Mouse (Mus musculus) neural tube, embryonic 11.5 days (tissue): ENCODE measurements at regions not wholly inside any gene's neighbourhood (a gene's known extent, or its start where the extent isn't known, plus 50 kb on each side); places are given as distances from the start of the nearest gene placed in this dataset.
"Not testable (repeated sequence)": the region's sequence is repeated elsewhere in the genome, so short reads cannot be mapped to it uniquely, and the experiment has no call there.

Source experiments
- ATAC-seq: fragments of 200-750 bp; cut with Nextera tagmentation; 2 replicates; pipeline ENCODE4 v1.8.0; 2017; ENCODE audit warnings: moderate number of reproducible peaks, mild to moderate bottlenecking, moderate TSS enrichment, moderate library complexity; ENCODE audit not compliant: insufficient read depth, low FRiP score, low TSS enrichment
- DNase-seq: peaks from one replicate; pipeline ENCODE4 v3.0.0-alpha.2; 2015; ENCODE audit warnings: low spot score
- H3K27ac ChIP-seq: fragments of 300-500 bp; sonication (generic); 2 replicates; pipeline ENCODE4 v1.5.1; 2014; ENCODE audit warnings: low read depth, mild to moderate bottlenecking, low read length
- H3K27me3 ChIP-seq: fragments of 300-500 bp; sonication (generic); 2 replicates; pipeline ENCODE4 v1.6.1; 2014; ENCODE audit warnings: mild to moderate bottlenecking, low read length, mixed read lengths; ENCODE audit not compliant: control insufficient read depth, insufficient read depth
- H3K36me3 ChIP-seq: fragments of 300-500 bp; sonication (generic); 2 replicates; pipeline ENCODE4 v1.6.1; 2014; ENCODE audit warnings: mild to moderate bottlenecking, low read length, moderate library complexity, mixed read lengths; ENCODE audit not compliant: control insufficient read depth, insufficient read depth
- H3K4me1 ChIP-seq: fragments of 300-500 bp; sonication (generic); 2 replicates; pipeline ENCODE4 v1.6.1; 2014; ENCODE audit warnings: low read length, mixed read lengths; ENCODE audit not compliant: control insufficient read depth, insufficient read depth
- H3K4me2 ChIP-seq: fragments of 300-500 bp; sonication (generic); 2 replicates; pipeline ENCODE4 v1.6.1; 2014; ENCODE audit warnings: low read depth, mild to moderate bottlenecking, moderate library complexity
- H3K4me3 ChIP-seq: fragments of 300-500 bp; sonication (generic); 2 replicates; pipeline ENCODE4 v1.5.1; 2014; ENCODE audit warnings: low read depth, low read length
- H3K9ac ChIP-seq: fragments of 300-500 bp; sonication (generic); 2 replicates; pipeline ENCODE4 v1.6.1; 2014; ENCODE audit warnings: mild to moderate bottlenecking, low read length
- H3K9me3 ChIP-seq: fragments of 300-500 bp; sonication (generic); 2 replicates; pipeline ENCODE4 v1.6.1; 2016; ENCODE audit warnings: low read length; ENCODE audit not compliant: control insufficient read depth
- WGBS: fragments of 180-500 bp; shearing (Covaris S2); extraction: QIAGEN DNeasy Blood & Tissue Kit; methylation state at CpG from one replicate; pipeline ENCODE4 v1.1.7; 2014; 5-methylcytosine and 5-hydroxymethylcytosine counted together

DNA sequence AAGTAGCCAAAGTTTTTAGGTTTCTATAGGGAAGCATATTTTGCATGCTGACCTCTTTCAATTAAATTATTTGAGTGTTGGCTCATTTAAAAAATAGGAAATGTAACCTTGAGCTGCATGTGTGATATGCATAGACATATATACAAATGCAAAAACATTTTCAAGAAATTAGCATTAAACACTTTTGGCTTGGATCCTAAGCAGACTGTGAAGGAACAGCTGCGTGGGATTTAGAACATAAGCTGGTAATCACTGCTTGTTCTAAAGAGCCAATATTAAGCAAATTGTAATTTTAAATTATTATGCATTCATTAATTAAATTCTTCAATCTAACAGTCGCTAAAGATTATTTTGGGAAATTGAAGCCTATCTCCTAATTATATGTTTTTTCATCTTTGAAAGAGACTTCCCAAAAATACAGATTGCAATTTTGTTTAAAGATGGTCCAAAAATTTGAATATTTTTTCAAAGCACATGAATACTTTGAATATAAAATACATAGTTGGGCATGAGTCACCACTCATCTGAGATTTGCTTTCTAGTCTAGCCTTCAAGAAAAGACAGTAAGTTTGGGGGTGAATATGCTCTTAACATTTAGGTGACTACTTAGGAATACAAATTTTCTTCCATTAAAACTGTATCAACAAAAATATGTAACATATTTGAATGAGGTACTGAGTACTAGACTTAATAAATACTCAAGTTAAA, 163.3 kb upstream of the Hsf2 start:
- H3K4me2 ChIP-seq = no peak overlapping the region
- DNase-seq = no peak
- H3K27ac ChIP-seq = no peak overlapping the region
- no peak overlapping the region for H3K9ac ChIP-seq
- no peaks in the 10 kb centered on the region for H3K4me1 ChIP-seq
- H3K9me3 ChIP-seq = no peaks in the 10 kb centered on the region
- no peaks in the 10 kb centered on the region for H3K36me3 ChIP-seq
- 85% methylated on average over 2 of the region's 2 CpGs for WGBS
- no peak overlapping the region for H3K4me3 ChIP-seq
- no peak for ATAC-seq
- H3K27me3 ChIP-seq = no peaks in the 10 kb centered on the region

GRCm38 (mm10) chr10:57324226-57324625, 162.0 kb upstream of the Hsf2 start:
- Histone ChIP-seq H3K27me3 (no peaks in the 10 kb centered on the region), H3K9me3 (no peaks in the 10 kb centered on the region), H3K27ac (no peak overlapping the region), H3K4me1 (no peaks in the 10 kb centered on the region), H3K4me2 (no peak overlapping the region), H3K4me3 (no peak overlapping the region), H3K9ac (no peak overlapping the region), H3K36me3 (no peaks in the 10 kb centered on the region)
- DNase-seq (no peak), ATAC-seq (no peak)
- 69% methylated on average over 1 of the region's 1 CpGs for WGBS

GRCm38 (mm10) chr10:57362781-57363180, 123.4 kb upstream of the Hsf2 start:
- H3K9me3 ChIP-seq, H3K9ac ChIP-seq, H3K36me3 ChIP-seq, H3K4me3 ChIP-seq, H3K27ac ChIP-seq, H3K4me1 ChIP-seq, H3K4me2 ChIP-seq, ATAC-seq, H3K27me3 ChIP-seq: not testable (repeated sequence)
- DNase-seq = peak; percentile 80
- 100% methylated on average over 1 of the region's 1 CpGs for WGBS
